ENCODE assay signal across 14 mouse cellular contexts in the genomic region with DNA sequence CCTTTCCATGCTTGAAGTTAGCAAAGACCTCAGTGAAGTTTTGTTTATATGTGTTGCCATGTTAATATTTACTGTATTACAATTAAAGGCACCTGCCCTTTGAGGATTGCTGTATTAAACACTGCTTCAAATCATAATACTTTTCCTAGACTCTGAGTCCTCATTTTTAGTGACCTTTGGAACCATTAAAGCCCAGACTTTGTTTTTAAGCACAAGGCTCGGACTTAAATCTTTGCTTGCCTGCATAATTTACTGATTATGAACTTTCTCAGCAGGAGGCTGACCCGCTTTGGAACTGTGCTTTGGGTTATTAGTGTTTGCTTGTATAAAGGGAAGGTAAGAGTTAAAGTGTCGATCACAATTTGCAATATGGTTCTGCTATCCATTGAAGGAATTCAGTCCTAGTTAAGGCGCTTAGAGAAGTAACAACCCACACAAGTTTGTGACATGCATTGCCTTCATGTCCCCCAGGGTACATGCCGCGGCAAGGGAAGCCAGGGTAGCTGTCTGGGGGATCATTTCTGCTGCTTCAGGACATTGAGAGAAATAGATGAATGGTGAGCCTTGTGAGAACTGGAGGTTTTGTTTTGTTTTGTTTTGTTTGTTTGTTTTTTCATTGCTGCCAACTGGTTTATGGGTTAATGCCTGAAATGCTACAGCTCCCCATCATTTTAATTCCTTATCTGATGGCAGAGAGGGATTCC.
DNase-seq lines count a peak whose midpoint lies in the region.
"Had no signal": no experiment of that assay in that cellular context is flagged by ENCODE, and none has a peak within 500 bp of the region (broad histone marks: within the 10 kb centered on the region; RNA-seq: fewer than 3 reads in every experiment).

No protein-coding gene starts in this region.

- peak; percentile 33 for DNase-seq in heart, adult 11 months
- no peak for DNase-seq in heart, adult 9 months (ENCODE audit: low spot score in 2 of 2)
- DNase-seq in kidney, adult 8-10 months: peak; percentile 24 to 48
- no peak for DNase-seq in kidney, postnatal 4 days
- DNase-seq in kidney, postnatal 36 days: peak; percentile 23 to 31
- DNase-seq in kidney, postnatal 25 days: no peak
- DNase-seq: adrenal gland, adult 8-10 months; adrenal gland, postnatal 25 days; cerebellum, adult 11-12 months; cerebellum, adult 8-10 months; cerebellum, postnatal 10 days; cerebellum, postnatal 36 days; gastrocnemius, postnatal 25 days; heart, adult 2 months had no signal

Comparison
In these comparisons a context has a peak if more than half of its experiments do, and no peak if none do; other contexts are left out.
1. DNase-seq: peak in heart, adult 11 months (single experiment), kidney, adult 8-10 months (2 of 2) and kidney, postnatal 36 days (2 of 2); none in heart, adult 9 months (0 of 2), kidney, postnatal 4 days (0 of 2) and kidney, postnatal 25 days (0 of 2).